Mouse (Mus musculus) stomach, embryonic 14.5 days (tissue): ENCODE measurements around the gene Speer3. TPM values are rescaled to one million over a fixed set of nuclear protein-coding genes. Genes with fewer than 3 reads are reported as not detected.
"Not testable (repeated sequence)": the region's sequence is repeated elsewhere in the genome, so short reads cannot be mapped to it uniquely, and the experiment has no call there.

Experiments
- ATAC-seq: fragments of 200-750 bp; cut with Nextera tagmentation; 2 replicates; pipeline ENCODE4 v1.8.0; 2017; ENCODE audit warnings: low read depth, moderate TSS enrichment; ENCODE audit not compliant: insufficient number of reproducible peaks, insufficient read depth, low FRiP score
- H3K27ac ChIP-seq: fragments of 300-500 bp; sonication (generic); 2 replicates; pipeline ENCODE4 v1.5.1; 2014; ENCODE audit warnings: mild to moderate bottlenecking, low read length, moderate library complexity, mixed read lengths
- H3K27me3 ChIP-seq: fragments of 300-500 bp; sonication (generic); 2 replicates; pipeline ENCODE4 v1.6.1; 2014; ENCODE audit warnings: low read length, control low read depth, mixed read lengths; ENCODE audit not compliant: control insufficient read depth, insufficient read depth
- H3K36me3 ChIP-seq: fragments of 300-500 bp; sonication (generic); 2 replicates; pipeline ENCODE4 v1.6.1; 2014; ENCODE audit warnings: mild to moderate bottlenecking, control low read depth, low read length, moderate library complexity, mixed read lengths; ENCODE audit not compliant: control insufficient read depth, insufficient read depth
- H3K4me1 ChIP-seq: fragments of 300-500 bp; sonication (generic); 2 replicates; pipeline ENCODE4 v1.6.1; 2014; ENCODE audit warnings: low read length, control low read depth, mixed read lengths; ENCODE audit not compliant: control insufficient read depth, insufficient read depth
- H3K4me2 ChIP-seq: fragments of 300-500 bp; sonication (generic); replicated peaks from 2 replicates; pipeline ENCODE4 v1.6.1; 2014; ENCODE audit warnings: low read depth, low read length, control low read depth
- H3K4me3 ChIP-seq: fragments of 300-500 bp; sonication (generic); 2 replicates; pipeline ENCODE4 v1.5.1; 2014; ENCODE audit warnings: low read depth, low read length, control low read depth
- H3K9ac ChIP-seq: fragments of 300-500 bp; sonication (generic); replicated peaks from 2 replicates; pipeline ENCODE4 v1.6.1; 2014; ENCODE audit warnings: low read depth, mild to moderate bottlenecking, control low read depth, low read length, moderate library complexity, mixed read lengths
- H3K9me3 ChIP-seq: fragments of 300-500 bp; sonication (generic); 2 replicates; pipeline ENCODE4 v1.6.1; 2016; ENCODE audit warnings: low read depth, low read length, control low read depth; ENCODE audit not compliant: control insufficient read depth
- WGBS: fragments of 180-500 bp; shearing (Covaris S2); extraction: QIAGEN DNeasy Blood & Tissue Kit; methylation state at CpG from one replicate; pipeline ENCODE4 v1.1.7; 2014; 5-methylcytosine and 5-hydroxymethylcytosine counted together
- polyA plus RNA-seq: library from polyadenylated mRNA; unstranded; fragments of >200 nt; fragmentation: Nextera tagmentation; extraction: Ambion mirVana; gene quantifications from 2 replicates; pipeline ENCODE4 v1.2.1, GENCODE M21; 2014

Speer3 gene
- not detected in 2 replicates for polyA plus RNA-seq

DNA sequence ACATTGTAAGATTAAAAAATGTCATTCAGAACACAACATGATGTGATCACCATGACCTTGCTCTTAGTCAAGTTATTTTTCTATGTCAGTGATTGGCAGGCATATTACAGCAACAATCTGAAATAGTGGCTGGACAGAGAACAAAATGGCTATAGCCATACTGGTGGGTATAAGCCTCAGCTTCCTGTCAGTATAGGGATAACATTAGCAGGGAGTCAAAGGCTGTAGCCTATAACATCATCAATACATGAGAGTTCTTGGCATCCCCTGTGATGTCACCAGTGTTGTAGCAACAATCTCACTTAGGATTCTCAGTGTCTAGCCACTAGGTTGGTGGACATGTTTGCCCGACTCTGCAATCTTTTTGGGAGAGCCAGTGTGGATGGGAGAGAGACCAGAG is at the start of gene Speer3:
Speer3 (plus strand) TSS at position 301 of the 400 bp plus-strand sequence.
- Histone ChIP-seq H3K9me3 (no peaks in the 10 kb centered on the region), H3K27me3 (no peaks in the 10 kb centered on the region), H3K4me2 (no peak within 1 kb of the TSS), H3K36me3 (no peaks in the 10 kb centered on the region), H3K27ac (no peak within 1 kb of the TSS), H3K4me1 (no peaks in the 10 kb centered on the region), H3K9ac (no peak within 1 kb of the TSS), H3K4me3 (no peak within 1 kb of the TSS)
- 76% methylated on average over 1 of the region's 1 CpGs for WGBS
- ATAC-seq: no peak

DNA sequence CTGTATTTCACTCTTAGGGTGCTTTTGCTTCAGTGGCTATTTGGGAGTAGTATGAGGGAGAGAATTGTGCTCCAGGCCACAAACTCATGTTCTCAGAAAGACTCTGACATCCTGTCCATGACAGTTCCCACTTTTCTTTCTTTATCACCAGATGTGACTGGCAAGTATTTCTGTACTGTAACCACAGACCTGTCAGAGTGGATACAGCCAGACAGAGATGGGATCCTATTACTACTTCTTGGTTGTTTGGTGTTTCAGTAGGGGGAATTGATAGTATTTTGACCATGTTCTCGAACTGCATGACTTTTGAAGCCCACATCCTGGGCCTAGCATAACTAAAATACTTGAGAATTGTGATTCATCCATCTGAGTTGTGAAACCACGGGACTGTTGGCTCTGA is 19.1 kb downstream of the Speer3 start:
- not testable (repeated sequence) for H3K36me3 ChIP-seq, ATAC-seq, H3K27ac ChIP-seq, H3K4me1 ChIP-seq, H3K9ac ChIP-seq, H3K4me3 ChIP-seq, H3K27me3 ChIP-seq, H3K9me3 ChIP-seq, H3K4me2 ChIP-seq
- 63% methylated on average over 2 of the region's 2 CpGs for WGBS

DNA sequence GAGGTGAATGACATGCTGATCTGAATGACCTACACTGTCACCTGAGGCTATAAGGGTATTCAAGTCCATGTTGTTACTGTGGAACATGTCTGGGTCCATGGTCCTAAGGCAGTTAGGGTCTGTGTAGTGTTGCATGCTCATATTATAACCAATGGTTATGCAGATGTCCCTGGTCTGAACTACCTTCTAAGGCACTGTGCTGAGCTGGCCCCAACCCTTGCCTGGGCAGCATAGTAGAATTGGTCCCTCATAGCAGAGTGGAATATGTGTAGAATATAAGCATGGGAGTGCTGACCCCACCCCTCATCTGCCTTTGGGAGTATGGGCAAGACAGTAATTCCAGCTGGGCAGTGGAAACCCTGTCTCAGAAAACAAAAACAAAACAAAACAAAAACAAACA is 33.7 kb downstream of the Speer3 start:
- no peaks in the 10 kb centered on the region for H3K4me1 ChIP-seq

DNA sequence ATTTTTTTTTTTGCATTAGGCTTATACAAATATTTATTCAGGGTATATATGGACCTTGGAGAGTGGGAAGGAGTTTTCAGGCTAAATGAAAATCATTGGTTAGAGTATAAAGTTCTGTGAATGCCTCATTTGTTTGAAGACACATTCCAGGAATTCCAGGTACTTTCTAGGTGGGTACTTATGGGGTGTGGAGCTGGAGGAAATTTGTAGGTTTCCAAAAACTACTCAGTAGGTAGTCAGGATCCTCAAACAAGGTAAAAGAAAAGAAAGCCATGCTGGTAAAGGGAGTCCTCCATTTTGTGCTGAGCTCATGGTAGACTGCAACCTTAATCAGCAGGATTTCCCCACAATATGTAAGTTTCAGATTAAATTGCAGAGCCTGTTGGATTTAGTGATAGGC is 35.3 kb downstream of the Speer3 start:
- Histone ChIP-seq H3K9ac (no peak overlapping the region), H3K4me2 (no peak overlapping the region), H3K9me3 (no peaks in the 10 kb centered on the region), H3K27me3 (no peaks in the 10 kb centered on the region), H3K36me3 (no peaks in the 10 kb centered on the region), H3K4me3 (no peak overlapping the region), H3K4me1 (no peaks in the 10 kb centered on the region), H3K27ac (no peak overlapping the region)
- ATAC-seq: no peak

More for the DNA sequence above, 33.7 kb downstream of the Speer3 start:
- ATAC-seq: no peak
- H3K9me3 ChIP-seq: no peaks in the 10 kb centered on the region
- H3K27me3 ChIP-seq: no peaks in the 10 kb centered on the region
- no peak overlapping the region for H3K27ac ChIP-seq
- H3K4me3 ChIP-seq: no peak overlapping the region
- H3K4me2 ChIP-seq: no peak overlapping the region
- no peak overlapping the region for H3K9ac ChIP-seq
- H3K36me3 ChIP-seq: no peaks in the 10 kb centered on the region

- Histone ChIP-seq H3K36me3 (no peaks in the 10 kb centered on the region), H3K4me3 (no peak overlapping the region), H3K9me3 (no peaks in the 10 kb centered on the region), H3K9ac (no peak overlapping the region), H3K27me3 (no peaks in the 10 kb centered on the region), H3K4me2 (no peak overlapping the region), H3K27ac (no peak overlapping the region), H3K4me1 (no peaks in the 10 kb centered on the region)
- no peak for ATAC-seq
These were observed 52.9 kb downstream of the Speer3 start for GRCm38 (mm10) chr5:13844317-13844716.

Other genes starting within 250 kb of the Speer3 start
- gene Sema3e, start 233.7 kb downstream of the Speer3 start, polyA plus RNA-seq: 3.0 and 3.7 TPM in 2 replicates